Mouse (Mus musculus) C2C12 (cell line): ENCODE measurements around the gene Prdx5. TPM values are rescaled to one million over a fixed set of nuclear protein-coding genes. Genes with fewer than 3 reads are reported as not detected.

Experiments
- H3K27me3 ChIP-seq: one replicate; pipeline ENCODE4 v1.6.1; 2011; ENCODE audit not compliant: control insufficient read depth, insufficient read depth, insufficient read length
- H3K36me3 ChIP-seq: one replicate; pipeline ENCODE4 v1.6.1; 2011; ENCODE audit not compliant: control insufficient read depth, insufficient read depth
- H3K4me3 ChIP-seq: one replicate; pipeline ENCODE4 v1.5.1; 2011; ENCODE audit warnings: mild to moderate bottlenecking, control low read depth; ENCODE audit not compliant: poor library complexity, insufficient read depth, severe bottlenecking
- H3K79me2 ChIP-seq: one replicate; pipeline ENCODE4 v1.6.1; 2011; ENCODE audit not compliant: control insufficient read depth, insufficient read depth
- H3K79me3 ChIP-seq: one replicate; pipeline ENCODE4 v1.6.1; 2011; ENCODE audit warnings: low read depth, control low read depth
- H3ac ChIP-seq: one replicate; pipeline ENCODE3; 2011; ENCODE audit warnings: low read depth; ENCODE audit not compliant: control insufficient read depth, insufficient read length
- CEBPB ChIP-seq: IDR thresholded peaks from one replicate; pipeline ENCODE4 v1.6.1; 2011; ENCODE audit warnings: low read depth, mild to moderate bottlenecking, control low read depth, moderate library complexity
- CTCF ChIP-seq: IDR thresholded peaks from one replicate; pipeline ENCODE4 v1.5.1; 2011; ENCODE audit not compliant: control insufficient read depth, insufficient read depth, insufficient read length
- FOSL1 ChIP-seq: IDR thresholded peaks from one replicate; pipeline ENCODE4 v1.8.0; 2011; ENCODE audit warnings: mild to moderate bottlenecking, low read length; ENCODE audit not compliant: poor library complexity, insufficient read depth, severe bottlenecking
- MAX ChIP-seq: IDR thresholded peaks from one replicate; pipeline ENCODE4 v1.6.1; 2011; ENCODE audit warnings: mild to moderate bottlenecking, control low read depth
- MYOD1 ChIP-seq: IDR thresholded peaks from one replicate; pipeline ENCODE4 v1.6.1; 2011; ENCODE audit warnings: low read depth; ENCODE audit not compliant: control insufficient read depth, insufficient read length
- MYOG ChIP-seq: IDR thresholded peaks from one replicate; pipeline ENCODE4 v1.6.1; 2011; ENCODE audit not compliant: control insufficient read depth, insufficient read length; ENCODE audit errors: extremely low read depth
- USF1 ChIP-seq: IDR thresholded peaks from one replicate; pipeline ENCODE4 v1.6.1; 2011; ENCODE audit warnings: low read depth, mild to moderate bottlenecking, control low read depth, moderate library complexity
- microRNA-seq: library from miRNA; unstranded; fragments of <30 nt; microRNA quantifications from one replicate; pipeline ENCODE4, GENCODE M21; 2019; ENCODE audit warnings: borderline microRNAs expressed
- polyA plus RNA-seq: library from polyadenylated mRNA; unstranded; fragments of >200 nt; fragmentation: generic; extraction: Trizol; gene quantifications from one replicate; pipeline ENCODE4 v1.2.1, GENCODE M21; 2012; ENCODE audit warnings: missing spikeins

The Prdx5 gene
- polyA plus RNA-seq, 1 experiment = 270 TPM

DNA sequence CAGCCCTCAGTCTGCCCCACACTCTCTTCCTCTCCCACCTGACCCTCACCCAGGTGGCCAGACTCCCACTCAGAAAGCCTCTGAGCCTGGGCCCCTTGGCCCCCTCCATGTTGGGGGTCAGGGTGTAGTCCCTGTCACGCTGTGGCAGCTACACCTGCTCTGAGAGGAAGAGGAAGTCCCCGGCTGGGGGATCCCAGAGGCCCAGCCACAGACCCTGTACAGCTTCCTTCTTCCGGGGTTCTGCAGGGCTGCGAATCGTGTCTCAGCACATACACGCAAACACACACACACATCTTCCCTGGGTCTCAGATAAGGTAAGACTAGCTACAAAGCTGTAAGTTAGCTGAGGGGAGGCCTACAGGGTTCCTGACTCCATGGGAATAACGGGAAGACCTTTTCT, 51.9 kb downstream of the Prdx5 start, which contains the start of gene Ccdc88b:
Gene Ccdc88b, minus strand, starts transcription at position 181 of the 400 bp plus-strand sequence.
- Histone ChIP-seq H3K36me3 (no peaks in the 10 kb centered on the region), H3K27me3 (no peaks in the 10 kb centered on the region), H3K79me3 (no peaks in the 10 kb centered on the region), H3ac (no peak within 1 kb of the TSS), H3K79me2 (no peaks in the 10 kb centered on the region), H3K4me3 (no peak within 1 kb of the TSS)
- TF ChIP-seq MAX = no peak
- TF ChIP-seq CEBPB = no peak
- TF ChIP-seq CTCF = no peak
- TF ChIP-seq MYOG = no peak
- TF ChIP-seq FOSL1 = no peak
- TF ChIP-seq MYOD1 = no peak
- no peak for TF ChIP-seq USF1

- H3K27me3 ChIP-seq = no peaks in the 10 kb centered on the region
- TF ChIP-seq FOSL1 (no peak), MYOD1 (no peak), MYOG (no peak), USF1 (no peak), MAX (no peak), CTCF (no peak), CEBPB (no peak)
- H3ac ChIP-seq = no peak overlapping the region
- no peak overlapping the region for H3K4me3 ChIP-seq
- no peaks in the 10 kb centered on the region for H3K79me3 ChIP-seq
- H3K36me3 ChIP-seq = no peaks in the 10 kb centered on the region
- no peaks in the 10 kb centered on the region for H3K79me2 ChIP-seq
These were observed 52.4 kb downstream of the Prdx5 start for GRCm38 (mm10) chr19:6857391-6858005.

DNA sequence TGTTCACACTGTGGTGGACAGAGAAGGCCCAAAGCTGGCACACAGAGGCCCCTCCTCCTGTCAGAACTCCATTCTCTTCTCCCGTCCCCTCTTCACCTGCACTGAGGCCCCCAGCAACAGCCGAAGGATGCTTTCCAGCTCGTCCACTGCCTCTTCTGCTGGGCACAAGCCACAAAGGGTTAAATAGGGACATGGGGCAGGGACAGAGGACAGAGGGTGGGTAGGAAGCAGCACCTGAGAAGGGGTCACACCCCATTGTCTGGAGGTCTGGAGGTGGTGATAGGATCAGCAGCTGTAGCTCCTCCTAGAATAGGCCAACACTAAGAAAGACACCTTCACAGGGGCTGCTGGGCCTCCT, 52.9 kb downstream of the Prdx5 start:
- Histone ChIP-seq H3K27me3 (no peaks in the 10 kb centered on the region), H3K79me2 (no peaks in the 10 kb centered on the region), H3K79me3 (no peaks in the 10 kb centered on the region), H3K36me3 (no peaks in the 10 kb centered on the region), H3ac (no peak overlapping the region), H3K4me3 (no peak overlapping the region)
- TF ChIP-seq MYOG (no peak), USF1 (no peak), MAX (no peak), MYOD1 (no peak), CEBPB (no peak), CTCF (no peak), FOSL1 (no peak)

Small RNA genes within 50 kb of the gene (microRNA-seq; reads per million reads assigned to microRNA genes)
- 1.8 reads per million, percentile 38 among the genes with 10 or more reads in this experiment for gene Mir6990

Other genes with a start within 250 kb of the Prdx5 start
- gene Rps6ka4, start 69.5 kb downstream of the Prdx5 start, polyA plus RNA-seq = 103 TPM
- 0.27 TPM for gene Ccdc88b, start 51.9 kb downstream of the Prdx5 start, polyA plus RNA-seq
- gene Trmt112, start 408 bp downstream of the Prdx5 start, polyA plus RNA-seq = 264 TPM
- gene Esrra, start 11.7 kb upstream of the Prdx5 start, polyA plus RNA-seq = 43.2 TPM
- gene Catsperz, start 15.3 kb upstream of the Prdx5 start, polyA plus RNA-seq = 0.16 TPM
- gene Kcnk4, start 24.4 kb upstream of the Prdx5 start, polyA plus RNA-seq = 0.26 TPM
- 84.0 TPM for gene Bad, start 31.8 kb upstream of the Prdx5 start, polyA plus RNA-seq
- 31.2 TPM for gene Gpr137, start 32.4 kb upstream of the Prdx5 start, polyA plus RNA-seq
- 1,811 TPM for gene Ppp1r14b, start 64.9 kb upstream of the Prdx5 start, polyA plus RNA-seq
- gene Plcb3, start 66.4 kb upstream of the Prdx5 start, polyA plus RNA-seq = 51.7 TPM
- gene Fkbp2, start 70.4 kb upstream of the Prdx5 start, polyA plus RNA-seq = 148 TPM
- 37.7 TPM for gene Vegfb, start 77.5 kb upstream of the Prdx5 start, polyA plus RNA-seq
- gene Dnajc4, start 82.5 kb upstream of the Prdx5 start, polyA plus RNA-seq = 12.2 TPM
- gene Nudt22, start 86.0 kb upstream of the Prdx5 start, polyA plus RNA-seq = 18.2 TPM
- 4.7 TPM for gene Trpt1, start 86.0 kb upstream of the Prdx5 start, polyA plus RNA-seq
- 0.37 TPM for gene Fermt3, start 109.4 kb upstream of the Prdx5 start, polyA plus RNA-seq
- gene Stip1, start 129.9 kb upstream of the Prdx5 start, polyA plus RNA-seq = 309 TPM
- gene Macrod1, start 146.7 kb upstream of the Prdx5 start, polyA plus RNA-seq = 8.3 TPM
- 0.08 TPM for gene Flrt1, start 195.6 kb upstream of the Prdx5 start, polyA plus RNA-seq